In genomic region chr6:39398342-39398741, GRCm38 (mm10) we compare ENCODE assay signal across 24 mouse cellular contexts. TPM values are rescaled to one million over a fixed set of nuclear protein-coding genes. Genes with fewer than 3 reads are reported as not detected.
A peak's percentile ranks its signal among the peaks of the same experiment; 100 is the strongest.
DNase-seq lines count a peak whose midpoint lies in the region; TF ChIP-seq lines count a peak whose summit lies in the region.
"Had no signal": no experiment of that assay in that cellular context is flagged by ENCODE, and none has a peak within 500 bp of the region (broad histone marks: within the 10 kb centered on the region; RNA-seq: fewer than 3 reads in every experiment).

No protein-coding gene starts in this region.

- TF ChIP-seq POLR2A in small intestine, adult 2 months (IDR thresholded peaks at IDR 0.05; ENCODE audit: low read depth, low read length), result no peak

- no peaks in the 10 kb centered on the region for H3K9me3 ChIP-seq in E14TG2a.4 (ENCODE audit: low read length)
- H3K9me3 ChIP-seq in ES-E14 (ENCODE audit: control insufficient read depth, insufficient read depth, low read depth, low read length), result no peaks in the 10 kb centered on the region
- H3K9me3 ChIP-seq: embryonic facial prominence, embryonic 13.5 days; embryonic facial prominence, embryonic 15.5 days; forebrain, embryonic 10.5 days; forebrain, embryonic 12.5 days had no signal

- H3K36me3 ChIP-seq in E14TG2a.4 (ENCODE audit: insufficient read depth, low read length) (peaks cover 96% of the 10 kb centered on the region), ES-E14 (ENCODE audit: control insufficient read depth, insufficient read depth, low read length, poor library complexity, severe bottlenecking) (peaks cover 67% of the 10 kb centered on the region)
- peaks cover 55% of the 10 kb centered on the region for H3K36me3 ChIP-seq in small intestine, adult 2 months (ENCODE audit: control insufficient read depth, insufficient read depth, low read length)

- H3K4me3 ChIP-seq in E14TG2a.4 (replicated peaks; ENCODE audit: low read length) (peak overlapping the region; percentile 69), ES-E14 (ENCODE audit: insufficient read depth in 1 of 2, low read depth in 1 of 2, low read length in 2 of 2, poor library complexity in 1 of 2, severe bottlenecking in 1 of 2) (no peak overlapping the region)
- no peak overlapping the region for H3K4me3 ChIP-seq in small intestine, adult 2 months (ENCODE audit: low read depth, low read length)
- H3K4me3 ChIP-seq: embryonic facial prominence, embryonic 13.5 days; embryonic facial prominence, embryonic 15.5 days; erythroblast, embryonic 14.5 days; forebrain, embryonic 10.5 days; forebrain, embryonic 12.5 days had no signal

- peaks cover 91% of the 10 kb centered on the region for H3K4me1 ChIP-seq in E14TG2a.4 (replicated peaks; ENCODE audit: low read depth, low read length)
- H3K4me1 ChIP-seq in ES-E14 (ENCODE audit: control insufficient read depth in 2 of 2, insufficient read depth in 2 of 2, low read length in 2 of 2, poor library complexity in 1 of 2), result peaks cover 17 to 18% of the 10 kb centered on the region in 2 experiments
- H3K4me1 ChIP-seq in small intestine, adult 2 months (ENCODE audit: control insufficient read depth, insufficient read depth, insufficient read length, low read length), result no peaks in the 10 kb centered on the region
- H3K4me1 ChIP-seq: embryonic facial prominence, embryonic 13.5 days; embryonic facial prominence, embryonic 15.5 days; forebrain, embryonic 10.5 days; forebrain, embryonic 12.5 days had no signal

- no peaks in the 10 kb centered on the region for H3K27me3 ChIP-seq in E14TG2a.4 (ENCODE audit: insufficient read depth, low read length)
- no peaks in the 10 kb centered on the region for H3K27me3 ChIP-seq in small intestine, adult 2 months (ENCODE audit: control insufficient read depth, insufficient read depth, low read length)
- H3K27me3 ChIP-seq: embryonic facial prominence, embryonic 13.5 days; embryonic facial prominence, embryonic 15.5 days; forebrain, embryonic 12.5 days; Patski had no signal

- DNase-seq in ES-E14 (ENCODE audit: low read depth, low spot score) (no peak), MN1 (ENCODE audit: low spot score) (no peak)
- no peak for DNase-seq in frontal cortex, adult 2 months (ENCODE audit: extremely low spot score in 1 of 2, low spot score in 1 of 2)
- no peak for DNase-seq in kidney, postnatal 4 days
- DNase-seq: adrenal gland, adult 2 months; adrenal gland, postnatal 10 days; adrenal gland, postnatal 25 days; cerebellum, adult 11 months; cerebellum, adult 18-20 months; cerebellum, adult 8-10 months; cerebellum, adult 9-11 months; cerebellum, postnatal 14 days; cerebellum, postnatal 36 days; embryo, embryonic 11 days had no signal

- H3K9ac ChIP-seq in ES-E14 (ENCODE audit: insufficient read depth, low read depth, low read length, poor library complexity, severe bottlenecking), result peak overlapping the region; percentile 4; the same call in 1 of the 2 replicates
- H3K9ac ChIP-seq: embryonic facial prominence, embryonic 13.5 days; embryonic facial prominence, embryonic 15.5 days; forebrain, embryonic 12.5 days had no signal

- no peak for TF ChIP-seq CTCF in E14TG2a.4 (conservative IDR thresholded peaks at IDR 0.05; ENCODE audit: low read length)
- no peak for TF ChIP-seq CTCF in small intestine, adult 2 months (IDR thresholded peaks at IDR 0.05; ENCODE audit: extremely low read depth, insufficient read length, insufficient replicate concordance, low read depth, low read length)

- in situ Hi-C loops in ES-E14 (cut with MboI; ENCODE audit: low sequenced_read_pairs in 2 of 2, unreplicated experiment in 2 of 2), result no loop called here

- WGBS in small intestine, adult 2 months, result 90% methylated on average over 9 of the region's 9 CpGs

- peak overlapping the region; percentile 0; the same call in 1 of the 2 replicates for H3K27ac ChIP-seq in ES-E14 (ENCODE audit: insufficient read depth, low read depth, low read length, poor library complexity, severe bottlenecking)
- H3K27ac ChIP-seq in small intestine, adult 2 months (ENCODE audit: insufficient read depth, low read depth, low read length), result 0 out of 2 replicates have a peak overlapping the region, but pooled peaks have one; percentile 21
- H3K27ac ChIP-seq: embryonic facial prominence, embryonic 13.5 days; embryonic facial prominence, embryonic 15.5 days; forebrain, embryonic 10.5 days; forebrain, embryonic 12.5 days had no signal

TF ChIP-seq in ES-E14, 5 proteins besides CTCF, POLR2A, EP300 and RAD21:
- TF ChIP-seq ZC3H11A (IDR thresholded peaks at IDR 0.05; ENCODE audit: borderline replicate concordance, low read depth, low read length) (no peak), MAFK (IDR thresholded peaks at IDR 0.05; ENCODE audit: insufficient read depth, low read depth, low read length) (no peak), HCFC1 (IDR thresholded peaks at IDR 0.05; ENCODE audit: borderline replicate concordance, insufficient read depth, low read length) (no peak), ZNF384 (IDR thresholded peaks at IDR 0.05; ENCODE audit: low read depth, low read length) (no peak), CHD2 (IDR thresholded peaks at IDR 0.05; ENCODE audit: low read depth, low read length) (no peak)
TF ChIP-seq in ES-E14: peak in this region for 0.

RNA-seq across cellular contexts. Expression of gene Rab19, which starts 17.4 kb away (rescaled TPM):
- total RNA-seq in ES-E14 (2012; rRNA removed), result 0.53 and 0.62 TPM in 2 replicates
- polyA plus RNA-seq in small intestine, adult 2 months (2012; rRNA removed), result 1.9 and 8.3 TPM in 2 replicates
- polyA plus RNA-seq in frontal cortex, adult 2 months (2012; rRNA removed), result 0.22 and 0.27 TPM in 2 replicates
- total RNA-seq: MEL had no signal
- polyA plus RNA-seq: adrenal gland, adult 2 months; C2C12; erythroblast, embryonic 14.5 days had no signal

RNA-seq across cellular contexts. Expression of gene Slc37a3, which starts 20.9 kb away (rescaled TPM):
- 45.2 and 66.4 TPM in 2 replicates for total RNA-seq in ES-E14 (2012; rRNA removed)
- 9.1 and 13.2 TPM in 2 replicates for polyA plus RNA-seq in small intestine, adult 2 months (2012; rRNA removed)
- polyA plus RNA-seq in frontal cortex, adult 2 months (2012; rRNA removed), result 30.6 and 34.8 TPM in 2 replicates

RNA-seq across cellular contexts. Expression of gene Mkrn1, which starts 21.9 kb away (rescaled TPM):
- 652 and 719 TPM in 2 replicates for total RNA-seq in ES-E14 (2012; rRNA removed)
- 55.7 and 124 TPM in 2 replicates for polyA plus RNA-seq in small intestine, adult 2 months (2012; rRNA removed)
- 102 and 108 TPM in 2 replicates for polyA plus RNA-seq in frontal cortex, adult 2 months (2012; rRNA removed)
